Mouse (Mus musculus) left cerebral cortex, postnatal 25 days (tissue): ENCODE results near the gene Klhl15. TPM values are rescaled to one million over a fixed set of nuclear protein-coding genes. Genes with fewer than 3 reads are reported as not detected.
"Not testable (repeated sequence)": the region's sequence is repeated elsewhere in the genome, so short reads cannot be mapped to it uniquely, and the experiment has no call there.

ENCODE experiments used
- DNase-seq, 2 experiments: peaks; one replicate each; pipeline ENCODE4 v3.0.0; 2022; ENCODE audit warnings: low spot score in 2 of 2, mixed read lengths in 1 of 2
- intact Hi-C: fragments of 180-260 bp; cut with DNase I; formaldehyde crosslinking; loops from one replicate; pipeline ENCODE4 v1.15.1; 2025
- microRNA-seq, 2 experiments: library from miRNA; unstranded; fragments of <30 nt; microRNA quantifications; one replicate each; pipeline ENCODE4 v1.2.0; 2022
- total RNA-seq, 2 experiments: library from RNA; stranded (reverse); gene quantifications; 2 replicates each; pipeline ENCODE4 v1.2.3; 2021

Gene Klhl15
- total RNA-seq, result 10 to 100 TPM; 24.9 to 27.2 TPM

GRCm38 (mm10) chrX:94234532-94235189 is at the start of gene Klhl15:
TSS of gene Klhl15 (plus strand) at chrX:94234599.
- DNase-seq, result peak; percentile 75 to 79
- intact Hi-C loops, result loop anchor here (1.0 to 5.0 kb wide), 2 partner anchors 132 to 1087 kb away; partner anchors contain the start of gene Fam90a1b

- intact Hi-C loops, result no loop called here
These were observed 49.2 kb upstream of the Klhl15 start for GRCm38 (mm10) chrX:94185156-94185555.

GRCm38 (mm10) chrX:94193901-94194300 is 40.5 kb upstream of the Klhl15 start:
- DNase-seq, result peak in 1 of 2 experiments; percentile 10
- intact Hi-C loops, result not testable (repeated sequence)

More at GRCm38 (mm10) chrX:94185156-94185555, 49.2 kb upstream of the Klhl15 start:
- DNase-seq, result no peak

- intact Hi-C loops, result no loop called here
- DNase-seq, result peak in 1 of 2 experiments; percentile 22
These were observed 36.6 kb upstream of the Klhl15 start for GRCm38 (mm10) chrX:94197789-94198188.

GRCm38 (mm10) chrX:94212264-94212596 is 22.2 kb upstream of the Klhl15 start:
- intact Hi-C loops, result loop anchor here (5.0 kb wide), 1 partner anchor 155 kb away; the partner anchor contains the start of genes Apoo and Fam90a1b
- DNase-seq, result no peak

GRCm38 (mm10) chrX:94212597-94213321 is 21.6 kb upstream of the Klhl15 start, which contains the start of gene Eif2s3x:
TSS of gene Eif2s3x (minus strand) at chrX:94212862.
- intact Hi-C loops, result loop anchor here (5.0 kb wide), 1 partner anchor 155 kb away; the partner anchor contains the start of genes Apoo and Fam90a1b
- DNase-seq, result peak; percentile 82 to 93

- peak; percentile 16 to 21 for DNase-seq
- intact Hi-C loops, result loop anchor here (5.0 kb wide), 1 partner anchor 154 kb away; the partner anchor contains the start of genes Apoo and Fam90a1b
These were observed 21.0 kb upstream of the Klhl15 start for GRCm38 (mm10) chrX:94213384-94213783.

GRCm38 (mm10) chrX:94233432-94233831 is 967 bp upstream of the Klhl15 start:
- intact Hi-C loops, result loop anchor here (5.0 kb wide), 1 partner anchor 1086 kb away; no protein-coding TSS in a partner anchor
- no peak for DNase-seq

- intact Hi-C loops, result loop anchor here (1.0 to 5.0 kb wide), 2 partner anchors 132 to 1087 kb away; partner anchors contain the start of gene Fam90a1b
- DNase-seq, result peak in 1 of 2 experiments; percentile 1
These were observed 365 bp upstream of the Klhl15 start for GRCm38 (mm10) chrX:94233936-94234531.

- intact Hi-C loops, result no loop called here
- peak; percentile 3 for DNase-seq
These were observed 774 bp downstream of the Klhl15 start for GRCm38 (mm10) chrX:94235190-94235555.

- peak in 1 of 2 experiments; percentile 6 for DNase-seq
- intact Hi-C loops, result no loop called here
These were observed 1.2 kb downstream of the Klhl15 start for GRCm38 (mm10) chrX:94235601-94236000.

GRCm38 (mm10) chrX:94288923-94289322 is 54.5 kb downstream of the Klhl15 start:
- intact Hi-C loops, result loop anchor here (1.0 kb wide), 1 partner anchor 77 kb away; the partner anchor contains the start of gene Fam90a1b
- DNase-seq, result peak; percentile 9 to 42

- DNase-seq, result no peak
- intact Hi-C loops, result no loop called here
These were observed 68.5 kb downstream of the Klhl15 start for GRCm38 (mm10) chrX:94302928-94303327.

- DNase-seq, result peak; percentile 1 to 12
- intact Hi-C loops, result no loop called here
These were observed 86.9 kb downstream of the Klhl15 start for GRCm38 (mm10) chrX:94321036-94321902.

Small RNAs within 50 kb of the gene (microRNA-seq; reads per million reads assigned to microRNA genes)
- 0 to 0.25 reads per million in 2 experiments for gene Mir7673

Other genes with a start within 250 kb of the Klhl15 start
- 10 to 100 TPM; 31.3 to 32.1 TPM for gene Zfx, start 110.9 kb upstream of the Klhl15 start, total RNA-seq
- gene Eif2s3x, start 21.7 kb upstream of the Klhl15 start, total RNA-seq, result 100 to 1,000 TPM in 1 of 2 experiments, 10 to 100 TPM in 1; 94.0 to 149 TPM
- not detected for gene Fam90a1b, start 132.2 kb downstream of the Klhl15 start, total RNA-seq
- gene Apoo, start 132.5 kb downstream of the Klhl15 start, total RNA-seq, result 10 to 100 TPM; 71.5 to 84.3 TPM